Mouse (Mus musculus) spleen, embryonic (tissue): ENCODE measurements around the gene Lage3.
"Not testable (repeated sequence)": the region's sequence is repeated elsewhere in the genome, so short reads cannot be mapped to it uniquely, and the experiment has no call there.

Experiments
- CTCF ChIA-PET: fragments of 350-600 bp; sonication (Branson Sonifier 250); formaldehyde crosslinking; loops from one replicate; lab custom pipeline; 2022; lab: Charles Lee

The Lage3 gene

DNA sequence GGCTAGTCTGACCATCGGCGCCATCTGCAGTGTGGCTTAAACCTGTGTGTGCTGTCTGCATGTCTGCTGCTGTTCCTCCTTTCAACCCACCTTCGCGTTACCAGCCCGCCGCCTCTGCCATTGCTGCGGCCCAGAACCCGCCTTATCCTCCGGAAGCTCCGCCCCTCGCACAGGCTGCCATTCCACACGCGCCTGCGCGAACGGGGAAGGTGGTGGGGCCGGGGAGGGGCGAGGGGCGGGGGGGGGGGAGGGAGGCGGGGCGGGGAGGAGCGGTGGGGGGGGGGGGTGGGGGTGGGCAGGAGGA lies at the start of gene Lage3:
TSS of gene Lage3 (minus strand) at position 152 of the 304 bp plus-strand sequence.
- CTCF ChIA-PET = no interaction called here

DNA sequence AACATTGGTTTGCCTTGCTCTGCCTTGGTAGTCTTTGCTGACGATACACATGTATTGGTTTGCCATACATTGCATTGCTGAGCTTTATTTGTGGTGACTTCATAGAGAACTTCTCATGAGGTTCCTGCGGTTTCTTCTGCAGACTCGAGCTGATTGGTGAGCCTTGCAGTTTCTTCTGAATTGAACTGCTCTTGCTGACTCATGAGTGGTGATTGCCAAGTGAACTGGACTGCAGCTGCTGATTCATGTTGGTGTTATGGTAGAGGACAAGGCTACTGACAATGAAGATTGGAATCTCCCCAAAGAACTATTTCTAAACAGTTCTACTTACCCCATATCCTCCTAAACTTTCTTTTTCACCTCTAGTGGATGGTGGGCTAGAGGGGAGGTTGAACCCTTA lies 46.7 kb upstream of the Lage3 start:
- CTCF ChIA-PET = no interaction called here

DNA sequence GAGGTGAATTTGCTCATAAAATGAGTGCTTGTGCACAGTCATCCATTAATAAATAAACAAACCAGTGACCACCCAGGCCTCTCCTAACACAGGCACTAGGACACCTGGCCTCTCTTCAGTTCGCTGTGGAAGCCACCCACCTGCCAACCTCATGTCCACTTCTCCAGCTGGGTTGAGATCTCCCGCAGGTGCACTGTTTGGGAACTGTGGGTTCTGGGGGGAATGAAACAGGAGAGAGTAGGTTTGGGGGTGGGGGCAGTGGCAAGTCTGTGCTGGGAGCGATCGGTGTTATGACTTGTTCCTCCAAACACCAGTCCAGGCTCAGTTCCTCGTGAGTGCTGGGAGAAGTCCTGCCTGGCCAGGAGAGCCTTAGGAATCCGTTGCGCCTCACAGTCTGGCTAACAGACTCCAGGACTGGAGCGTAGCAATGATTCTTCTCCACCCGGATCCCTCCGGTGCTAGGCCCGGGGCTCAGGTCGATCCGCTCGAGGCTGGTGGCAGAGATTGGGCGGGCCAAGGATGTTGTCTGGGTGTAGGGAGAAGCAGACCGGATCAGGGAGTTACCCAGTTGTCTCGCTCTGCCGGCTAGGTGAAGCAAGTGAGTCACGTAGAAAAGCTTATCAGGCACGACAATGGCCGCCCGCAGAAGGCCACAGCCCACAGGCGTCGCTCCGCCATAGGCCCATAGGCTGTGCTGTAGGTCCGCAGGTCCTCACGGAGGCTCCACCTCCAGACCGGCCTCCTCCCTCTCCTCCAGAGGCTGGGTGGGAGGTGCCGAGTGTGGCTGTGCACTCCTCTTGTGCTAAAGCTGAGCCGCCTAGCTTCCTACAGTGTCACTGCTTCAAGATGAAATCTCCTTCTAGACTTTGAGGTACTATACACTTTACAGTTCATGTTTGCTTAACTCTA lies 39.4 kb upstream of the Lage3 start, which contains the start of the genes Fam3a and Ikbkg:
TSS of gene Fam3a (minus strand) at position 738 of the 909 bp plus-strand sequence.
TSS of gene Ikbkg (plus strand) at position 756 of the 909 bp plus-strand sequence.
- CTCF ChIA-PET = interaction anchor here (0.7 kb wide), 1 partner anchor 20 kb away, joined by 5 read pairs; the partner anchor contains the start of genes Slc10a3 and Ubl4a

DNA sequence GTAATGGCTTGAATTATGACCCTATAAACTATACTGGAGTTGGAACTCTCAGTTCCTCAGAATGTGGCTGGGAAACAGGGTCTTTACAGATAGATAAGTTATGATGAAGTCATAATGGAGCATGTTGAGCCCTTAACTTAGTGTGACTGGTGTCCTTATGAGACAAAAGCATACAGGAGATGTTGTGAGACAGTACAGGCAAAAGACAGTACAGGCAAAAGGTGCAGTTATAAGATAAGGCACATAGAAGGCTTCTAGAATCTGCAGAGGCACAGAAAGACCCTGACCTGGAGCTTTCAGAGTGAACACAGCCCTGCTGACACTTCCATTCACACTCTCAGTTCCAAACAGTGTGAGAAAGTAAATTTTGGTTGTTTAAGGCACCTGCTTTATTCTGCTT lies 34.7 kb upstream of the Lage3 start:
- CTCF ChIA-PET = no interaction called here

DNA sequence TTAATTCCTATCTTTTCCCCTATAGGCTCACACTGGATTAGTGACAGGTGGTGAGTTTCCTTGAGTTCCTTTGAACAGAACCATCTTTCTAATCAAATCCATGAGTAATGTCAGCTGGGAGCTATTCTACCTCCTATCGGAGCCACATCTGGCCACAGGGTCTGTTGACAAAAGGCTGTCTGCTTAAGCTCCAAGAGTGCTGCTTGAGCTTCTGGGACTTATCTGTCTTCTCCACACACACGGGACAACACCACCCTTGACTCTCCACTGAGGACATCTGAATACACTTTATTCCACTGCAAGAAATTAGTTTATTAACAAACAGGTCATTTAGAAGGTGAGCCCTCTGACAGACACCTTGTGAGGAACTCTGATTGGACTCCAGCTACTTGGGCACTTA lies 31.0 kb upstream of the Lage3 start:
- CTCF ChIA-PET = no interaction called here

DNA sequence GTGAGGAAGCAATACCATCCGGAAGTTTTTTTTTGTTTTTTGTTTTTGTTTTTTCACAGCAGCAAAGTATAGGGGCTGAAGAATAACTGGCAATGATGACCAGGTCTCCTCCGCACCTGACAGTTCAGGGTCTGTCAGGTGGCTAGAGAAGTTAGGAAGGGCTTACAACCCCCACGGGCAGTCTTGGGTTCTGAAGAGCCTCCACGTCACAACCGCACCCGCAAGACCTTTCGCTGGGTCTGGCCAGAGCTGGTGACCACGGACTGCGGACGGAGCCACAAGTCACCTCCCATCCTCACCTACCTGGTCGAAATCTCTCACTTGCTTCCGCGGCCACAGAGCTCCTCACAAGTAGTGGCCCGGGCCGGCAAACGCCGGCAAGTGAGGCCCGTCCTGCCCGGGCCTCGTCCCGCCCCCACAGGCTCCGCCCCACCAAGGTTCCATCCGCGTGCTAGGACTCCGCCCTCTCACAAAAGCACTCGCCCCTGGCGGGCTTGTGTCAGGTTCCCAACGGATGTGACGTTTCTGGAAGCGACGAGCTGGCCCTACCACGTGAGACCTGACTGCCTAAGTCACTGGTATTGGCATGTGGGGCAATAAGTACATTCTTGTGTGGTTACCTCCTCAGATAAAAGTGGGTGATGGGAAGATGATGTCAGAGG lies 19.6 kb upstream of the Lage3 start, which contains the start of the genes Ubl4a and Slc10a3:
TSS of gene Ubl4a (minus strand) at position 331 of the 662 bp plus-strand sequence.
TSS of gene Slc10a3 (minus strand) at position 462 of the 662 bp plus-strand sequence.
- CTCF ChIA-PET = interaction anchor here (0.5 kb wide), 1 partner anchor 19 kb away, joined by 5 read pairs; no protein-coding TSS in a partner anchor

DNA sequence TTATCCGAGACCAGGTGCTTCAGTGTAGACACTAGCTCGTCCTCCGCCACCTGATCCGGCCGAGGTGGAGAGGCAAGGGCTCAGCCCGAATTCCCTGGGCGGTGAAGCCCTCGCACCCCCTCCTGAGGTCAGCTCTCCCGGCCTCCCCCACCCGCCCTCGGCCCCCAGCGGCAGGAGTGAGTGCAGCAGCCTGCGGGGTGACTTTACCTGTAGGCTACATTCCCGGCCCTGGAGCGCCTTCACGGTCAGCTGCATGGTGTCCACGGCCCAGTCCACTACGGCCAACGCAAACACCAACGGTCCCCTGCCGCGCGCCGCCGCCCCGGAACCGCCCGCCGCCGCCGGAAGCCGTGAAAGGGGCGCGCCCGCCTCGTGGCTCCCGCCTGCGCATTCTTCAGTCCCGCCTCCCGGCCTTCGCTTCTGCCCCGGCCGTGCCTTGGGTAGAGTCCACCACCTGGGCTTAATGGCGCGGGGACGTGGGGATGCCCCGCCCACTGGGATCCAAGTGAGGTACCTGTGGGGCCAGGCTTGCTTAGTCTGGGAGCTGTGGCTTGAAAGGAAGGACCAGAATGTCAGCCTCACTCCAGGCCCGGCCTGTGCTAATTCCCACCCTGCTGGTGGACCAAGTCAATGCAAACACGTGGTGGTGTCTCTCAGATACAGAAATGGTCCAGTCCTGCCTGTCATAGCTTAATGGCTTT lies 14.9 kb upstream of the Lage3 start:
- CTCF ChIA-PET = interaction anchor here (0.6 kb wide), 1 partner anchor 419 kb away, joined by 5 read pairs; no protein-coding TSS in a partner anchor

DNA sequence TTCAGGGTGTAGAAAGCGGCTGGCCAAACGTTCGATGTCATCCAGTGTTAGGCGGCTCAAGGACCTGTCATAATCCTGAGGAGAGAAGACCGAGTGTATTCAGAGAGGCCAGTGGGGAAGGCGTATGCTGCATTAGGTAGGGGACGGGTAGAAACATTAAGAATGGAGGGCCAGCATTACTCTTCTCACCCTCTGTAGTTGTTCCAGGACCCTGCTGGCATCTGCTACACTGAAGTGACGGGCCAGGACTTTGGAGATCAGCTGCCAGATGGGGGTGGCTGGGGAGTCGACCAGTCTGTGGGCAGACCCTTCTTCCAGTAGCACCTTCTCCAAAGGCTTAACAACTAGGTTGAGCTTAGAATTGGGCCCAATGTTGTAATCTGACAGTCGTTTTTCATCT lies 14.1 kb upstream of the Lage3 start:
- CTCF ChIA-PET = interaction anchor here (0.6 kb wide), 1 partner anchor 466 kb away, joined by 4 read pairs; no protein-coding TSS in a partner anchor

DNA sequence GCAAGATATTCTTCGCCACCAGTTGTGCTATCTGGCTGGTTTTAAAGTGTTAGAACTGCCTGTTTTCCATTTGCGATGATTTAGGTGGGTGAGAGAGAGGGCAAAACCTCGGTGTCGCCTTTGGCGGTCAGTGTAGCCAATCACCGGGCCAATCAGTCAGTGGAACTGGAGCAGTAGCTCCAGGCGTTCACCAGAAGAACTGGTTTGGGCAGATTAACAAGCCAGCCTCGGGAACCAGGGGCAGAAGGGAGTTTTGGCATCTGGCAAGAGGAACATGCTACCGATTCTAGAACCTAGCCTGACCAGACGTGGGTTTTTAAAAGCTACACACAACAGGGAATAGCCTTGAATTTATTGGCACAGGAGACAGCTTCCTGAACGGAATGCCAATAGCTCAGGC lies 5.8 kb upstream of the Lage3 start:
- CTCF ChIA-PET = no interaction called here

DNA sequence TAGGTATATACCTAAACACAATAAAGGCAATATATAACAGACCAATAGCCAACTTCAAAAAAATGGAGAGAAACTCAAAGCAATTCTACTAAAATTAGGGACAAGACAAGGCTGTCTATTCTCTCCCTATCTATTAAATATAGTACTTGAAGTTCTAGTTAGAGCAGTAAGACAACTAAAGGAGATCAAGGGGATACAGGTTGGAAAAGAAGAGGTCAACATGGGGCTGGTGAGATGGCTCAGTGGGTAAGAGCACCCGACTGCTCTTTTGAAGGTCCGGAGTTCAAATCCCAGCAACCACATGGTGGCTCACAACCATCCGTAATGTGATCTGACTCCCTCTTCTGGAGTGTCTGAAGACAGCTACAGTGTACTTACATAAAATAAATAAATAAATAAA lies 3.7 kb upstream of the Lage3 start:
- CTCF ChIA-PET = not testable (repeated sequence)

DNA sequence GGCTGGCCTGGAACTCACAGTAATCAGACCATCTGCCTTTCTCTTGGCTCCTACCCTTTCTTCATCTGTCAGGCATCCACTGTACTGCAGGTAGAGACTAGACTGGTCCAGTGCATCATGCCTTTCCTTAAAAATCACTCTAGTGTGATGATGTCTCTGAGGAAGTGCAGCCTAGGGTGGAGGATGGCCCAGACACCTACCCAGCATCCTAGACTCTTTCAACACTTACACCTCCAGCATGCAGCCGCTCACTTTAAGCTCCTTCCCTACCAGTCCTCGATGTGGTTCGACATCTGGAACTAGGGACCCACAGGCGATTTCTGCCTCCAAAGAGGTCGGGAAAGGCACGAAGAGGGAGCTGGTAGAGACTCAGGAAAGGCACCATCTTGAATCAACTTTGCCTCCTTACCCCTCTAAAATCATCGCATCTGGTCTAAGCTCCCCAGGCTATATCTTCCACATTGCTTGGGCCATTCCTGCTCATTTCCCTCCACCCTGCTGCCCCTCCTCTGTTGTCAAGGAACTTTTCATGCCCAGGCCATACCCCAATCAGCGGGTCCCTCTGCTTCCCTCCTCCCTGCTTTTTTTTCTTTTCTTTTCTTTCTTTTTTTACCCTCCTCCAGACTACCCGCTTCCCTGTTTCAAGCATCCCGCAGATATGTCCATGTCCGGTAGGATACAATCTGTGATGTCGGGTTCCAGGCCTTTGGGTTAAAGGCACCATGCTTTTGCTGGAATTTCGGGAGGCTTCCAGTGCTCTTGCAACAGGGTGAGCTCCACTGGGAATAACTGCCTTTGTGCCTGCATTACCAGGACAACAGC lies 562 bp downstream of the Lage3 start:
- CTCF ChIA-PET = no interaction called here

DNA sequence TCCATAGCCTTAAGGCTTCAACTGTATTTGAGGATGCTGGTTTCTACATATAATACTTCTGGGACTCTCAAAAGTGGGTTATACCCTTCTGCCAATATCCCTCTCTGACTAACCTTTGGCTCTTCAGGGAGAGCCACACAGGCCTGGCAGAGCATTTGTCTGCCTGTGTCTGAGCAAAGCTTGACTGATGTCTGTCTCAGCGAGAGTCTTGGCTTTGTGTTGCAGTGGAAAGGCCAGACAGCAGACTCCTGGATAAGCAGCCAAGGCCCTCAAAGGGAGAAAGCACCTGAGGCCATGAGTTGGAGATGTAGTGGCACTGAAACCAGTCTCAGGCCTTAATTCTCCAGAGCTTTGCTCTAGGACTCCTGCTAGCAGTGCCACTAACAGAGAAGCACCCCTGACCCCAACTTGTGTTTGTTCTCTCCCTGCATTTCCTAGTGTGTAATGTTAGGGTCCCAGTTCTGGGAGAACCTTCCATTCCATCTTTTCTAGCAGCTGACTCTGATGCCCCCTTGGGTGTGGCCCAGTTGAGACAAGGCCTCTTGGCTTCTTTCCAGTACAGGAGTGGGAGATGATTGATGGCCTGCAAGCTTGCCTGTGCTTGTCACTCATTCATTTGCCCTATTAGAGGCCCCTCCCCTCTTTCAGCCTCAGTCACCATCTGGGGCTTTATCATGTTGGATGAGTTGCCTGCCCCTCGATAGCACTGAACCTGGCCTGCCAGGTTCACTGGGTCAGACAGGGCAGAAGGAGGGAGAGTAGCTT lies 23.1 kb downstream of the Lage3 start:
- CTCF ChIA-PET = interaction anchor here (0.6 kb wide), 1 partner anchor 93 kb away, joined by 3 read pairs; no protein-coding TSS in a partner anchor

DNA sequence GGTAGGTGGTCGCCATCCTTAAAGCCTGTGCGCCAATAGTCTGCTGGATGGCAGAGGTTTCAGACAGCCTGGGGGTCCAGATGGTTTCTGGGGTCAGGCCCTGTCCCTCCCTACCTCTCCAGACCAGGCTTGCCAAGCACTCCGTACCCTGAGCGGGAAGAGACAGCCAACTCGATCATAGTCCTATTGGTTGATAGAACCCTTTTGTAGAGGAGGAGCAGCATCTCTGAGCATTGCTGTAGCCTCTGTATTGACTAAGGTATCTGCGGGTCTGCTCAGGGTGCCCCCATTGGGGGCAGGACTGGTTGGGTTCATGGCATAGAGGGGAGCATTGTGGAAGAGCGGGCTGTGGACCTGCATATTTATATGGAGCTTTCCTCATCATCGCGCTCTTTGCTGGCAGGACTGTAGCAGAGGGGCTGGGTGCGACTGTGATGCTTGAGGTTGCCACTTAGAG lies 24.2 kb downstream of the Lage3 start:
- CTCF ChIA-PET = interaction anchor here (0.5 kb wide), 1 partner anchor 584 kb away, joined by 3 read pairs; no protein-coding TSS in a partner anchor

DNA sequence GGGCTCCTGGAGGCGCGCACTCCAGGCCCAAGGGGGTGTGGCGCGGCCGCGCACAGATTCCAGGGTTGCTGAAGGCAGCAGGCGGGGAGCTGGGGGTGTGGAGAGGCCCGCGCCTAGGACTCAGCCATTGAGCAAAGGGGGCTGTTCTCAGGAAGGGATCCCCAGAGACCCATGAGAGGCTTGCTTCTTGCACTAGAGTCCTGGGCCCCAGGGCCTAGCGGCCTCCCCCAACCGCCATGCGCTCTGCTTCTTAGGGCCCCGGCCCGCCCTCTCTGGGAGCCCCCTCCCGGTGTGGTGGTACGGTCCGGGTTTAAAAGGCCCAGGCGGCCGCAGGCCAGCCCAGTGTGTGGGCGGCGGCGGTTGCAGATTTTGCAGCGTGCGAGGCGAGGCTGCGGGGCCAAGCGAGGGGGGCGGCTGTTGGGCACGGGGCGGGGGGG lies 24.7 kb downstream of the Lage3 start, which contains the start of gene Plxna3:
TSS of gene Plxna3 (plus strand) at position 342 of the 437 bp plus-strand sequence.
- CTCF ChIA-PET = no interaction called here

DNA sequence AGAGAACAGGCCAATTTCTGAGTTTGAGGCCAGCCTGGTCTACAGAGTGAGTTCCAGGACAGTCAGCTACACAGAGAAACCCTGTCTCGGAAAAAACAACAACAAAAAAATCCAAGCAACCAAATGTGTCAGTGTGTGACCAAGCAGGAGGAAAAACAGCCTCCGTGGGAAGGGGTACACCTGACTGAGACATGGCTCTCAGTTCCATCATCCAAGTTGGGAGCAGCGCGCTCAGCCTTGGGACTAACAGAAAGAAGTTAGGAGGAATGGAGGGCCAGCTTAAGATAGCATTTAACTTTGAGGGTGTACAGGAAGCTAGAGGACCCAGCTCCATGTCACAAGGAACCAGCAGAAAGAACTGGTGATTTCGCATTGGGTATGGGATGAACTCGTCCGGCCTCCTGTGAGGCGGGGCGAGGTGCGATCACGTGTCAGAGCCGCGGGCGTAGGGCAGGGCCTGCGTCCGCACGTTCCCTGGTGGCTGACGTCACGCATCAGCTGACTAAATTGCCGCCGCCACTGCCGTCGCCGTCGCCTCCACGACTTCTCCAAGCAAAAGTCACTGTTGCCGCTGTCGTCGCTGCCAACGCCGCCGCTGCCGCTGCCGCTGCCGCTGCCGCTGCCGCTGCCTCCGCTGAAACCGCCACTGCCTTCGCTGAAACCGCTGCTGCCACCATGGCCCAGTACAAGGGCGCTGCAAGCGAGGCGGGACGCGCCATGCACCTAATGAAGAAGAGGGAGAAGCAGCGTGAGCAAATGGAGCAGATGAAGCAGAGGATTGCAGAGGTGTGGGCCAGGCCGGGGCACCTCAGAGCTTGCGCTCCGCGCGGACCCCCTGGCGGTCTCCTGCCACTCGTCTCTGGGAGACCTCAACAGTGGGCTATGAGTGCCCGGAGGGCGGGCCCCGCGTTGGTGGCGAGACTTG lies 40.6 kb downstream of the Lage3 start, which contains the start of gene Fam50a:
TSS of gene Fam50a (plus strand) at position 494 of the 925 bp plus-strand sequence.
- CTCF ChIA-PET = no interaction called here

DNA sequence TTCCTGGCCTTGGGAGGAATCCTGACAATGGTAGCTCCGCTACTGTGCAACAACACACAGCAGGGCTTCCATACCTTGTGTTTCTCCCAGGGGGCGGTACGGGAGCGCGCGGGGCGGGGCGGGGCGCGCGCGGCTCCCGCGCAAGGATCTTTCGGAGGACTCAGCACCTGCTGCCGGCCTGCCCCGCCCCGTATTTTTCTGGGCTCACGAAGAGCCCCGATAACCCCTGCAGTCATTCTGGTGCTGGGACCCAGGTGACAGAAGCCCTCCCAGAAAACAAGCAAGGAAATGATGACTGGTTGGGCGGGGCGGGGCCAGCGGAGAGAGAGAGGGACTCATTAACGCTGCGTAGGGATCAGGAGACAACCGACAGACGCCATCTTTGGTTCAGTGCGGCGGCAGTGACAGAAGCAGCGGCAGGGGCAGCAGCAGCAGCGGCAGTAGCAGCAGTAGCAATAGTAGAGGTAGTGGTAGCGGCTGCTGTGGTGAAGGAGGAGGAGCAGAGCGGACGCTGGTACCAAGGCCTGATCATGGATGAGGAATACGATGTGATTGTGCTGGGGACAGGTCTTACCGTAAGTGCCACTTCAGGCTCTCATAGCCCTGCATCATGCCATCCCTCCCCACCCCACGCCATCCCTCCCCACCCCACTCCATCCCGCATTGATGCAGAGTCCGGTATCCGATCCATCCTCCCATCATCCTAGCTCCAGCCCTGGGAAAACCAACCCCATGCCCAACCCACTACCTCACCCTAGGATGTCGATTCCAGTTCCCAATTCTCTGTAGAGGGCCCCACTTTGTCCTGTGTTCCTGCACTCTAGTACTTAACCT lies 48.3 kb downstream of the Lage3 start, which contains the start of gene Gdi1:
TSS of gene Gdi1 (plus strand) at position 132 of the 834 bp plus-strand sequence.
- CTCF ChIA-PET = interaction anchor here (0.6 kb wide), 1 partner anchor 58 kb away, joined by 3 read pairs; no protein-coding TSS in a partner anchor
